Mouse (Mus musculus) heart, adult 2 months (tissue): ENCODE measurements at regions not wholly inside any gene's neighbourhood (a gene's known extent, or its start where the extent isn't known, plus 50 kb on each side); places are given as distances from the start of the nearest gene placed in this dataset.

Experiments
- DNase-seq, 2 experiments: peaks; one replicate each; pipeline ENCODE4 v3.0.0; 2021
- H3K27ac ChIP-seq: fragments of 200-600 bp; 2 replicates; pipeline ENCODE4 v1.8.1; 2022
- H3K27me3 ChIP-seq: fragments of 200-500 bp; 2 replicates; pipeline ENCODE4 v1.6.1; 2012; ENCODE audit warnings: mild to moderate bottlenecking, low read length, inconsistent platforms, mixed read lengths; ENCODE audit not compliant: control insufficient read depth, insufficient read depth
- H3K36me3 ChIP-seq: fragments of 200-500 bp; 2 replicates; pipeline ENCODE4 v1.6.1; 2012; ENCODE audit warnings: low read length, inconsistent platforms; ENCODE audit not compliant: control insufficient read depth, insufficient read depth
- H3K4me1 ChIP-seq: fragments of 200-500 bp; 2 replicates; pipeline ENCODE4 v1.6.1; 2011; ENCODE audit warnings: low read length; ENCODE audit not compliant: control insufficient read depth, insufficient read depth
- H3K4me3 ChIP-seq: fragments of 200-600 bp; 2 replicates; pipeline ENCODE4 v1.8.1; 2022
- H3K79me2 ChIP-seq: fragments of 200-500 bp; replicated peaks from 2 replicates; pipeline ENCODE4 v1.6.1; 2012; ENCODE audit warnings: mild to moderate bottlenecking, inconsistent platforms, low read length, moderate library complexity, mixed read lengths; ENCODE audit not compliant: control insufficient read depth, insufficient read depth
- H3K9ac ChIP-seq: fragments of 200-500 bp; 2 replicates; pipeline ENCODE4 v1.6.1; 2012; ENCODE audit warnings: low read depth, mild to moderate bottlenecking, control low read depth, inconsistent platforms, low read length, mixed read lengths
- CTCF ChIP-seq: fragments of 200-600 bp; IDR thresholded peaks from 2 replicates; pipeline ENCODE4 v1.8.1; 2022; ENCODE audit warnings: antibody characterized with exemption, mild to moderate bottlenecking, moderate library complexity
- EP300 ChIP-seq: fragments of 200-500 bp; IDR thresholded peaks from 2 replicates; pipeline ENCODE4 v1.6.1; 2011; ENCODE audit warnings: low read depth, low read length, control low read depth; ENCODE audit not compliant: insufficient read depth
- POLR2A ChIP-seq: fragments of 200-500 bp; IDR thresholded peaks from 2 replicates; pipeline ENCODE4 v1.6.1; 2011; ENCODE audit warnings: mild to moderate bottlenecking, low read depth, low read length, control low read depth; ENCODE audit not compliant: insufficient read depth
- WGBS: fragments of 180-500 bp; shearing (Covaris S2); methylation state at CpG from one replicate; pipeline ENCODE4 v1.1.7; 2018; 5-methylcytosine and 5-hydroxymethylcytosine counted together
- intact Hi-C: fragments of 180-260 bp; cut with DNase I; formaldehyde crosslinking; loops from one replicate; pipeline ENCODE4 v1.15.1; 2025

- no peak overlapping the region for H3K9ac ChIP-seq
- H3K27ac ChIP-seq: no peak overlapping the region
- intact Hi-C loops: no loop called here
- no peaks in the 10 kb centered on the region for H3K36me3 ChIP-seq
- H3K4me3 ChIP-seq: no peak overlapping the region
- H3K4me1 ChIP-seq: no peaks in the 10 kb centered on the region
- no peaks in the 10 kb centered on the region for H3K27me3 ChIP-seq
- TF ChIP-seq POLR2A (no peak), CTCF (no peak), EP300 (no peak)
- 79% methylated on average over 6 of the region's 6 CpGs for WGBS
- no peaks in the 10 kb centered on the region for H3K79me2 ChIP-seq
- no peak for DNase-seq
Observed at GRCm38 (mm10) chr8:46391678-46392077, 79.2 kb upstream of the Acsl1 start.

GRCm38 (mm10) chr8:46393296-46393695 lies 77.5 kb upstream of the Acsl1 start:
- Histone ChIP-seq H3K27me3 (no peaks in the 10 kb centered on the region), H3K9ac (no peak overlapping the region), H3K79me2 (no peaks in the 10 kb centered on the region), H3K4me3 (no peak overlapping the region), H3K36me3 (no peaks in the 10 kb centered on the region), H3K4me1 (no peaks in the 10 kb centered on the region), H3K27ac (no peak overlapping the region)
- DNase-seq: no peak
- TF ChIP-seq EP300 (no peak), POLR2A (no peak), CTCF (no peak)
- intact Hi-C loops: no loop called here
- 89% methylated on average over 5 of the region's 5 CpGs for WGBS

- H3K4me1 ChIP-seq: no peaks in the 10 kb centered on the region
- TF ChIP-seq POLR2A (no peak), CTCF (no peak), EP300 (no peak)
- no peaks in the 10 kb centered on the region for H3K79me2 ChIP-seq
- intact Hi-C loops: no loop called here
- 74% methylated on average over 5 of the region's 5 CpGs for WGBS
- H3K9ac ChIP-seq: no peak overlapping the region
- DNase-seq: no peak
- H3K27me3 ChIP-seq: no peaks in the 10 kb centered on the region
- H3K4me3 ChIP-seq: no peak overlapping the region
- no peaks in the 10 kb centered on the region for H3K36me3 ChIP-seq
- no peak overlapping the region for H3K27ac ChIP-seq
Observed at GRCm38 (mm10) chr8:46394750-46395149, 76.1 kb upstream of the Acsl1 start.

GRCm38 (mm10) chr8:46395348-46395747 lies 75.5 kb upstream of the Acsl1 start:
- 82% methylated on average over 1 of the region's 1 CpGs for WGBS
- H3K9ac ChIP-seq: no peak overlapping the region
- no peak overlapping the region for H3K4me3 ChIP-seq
- TF ChIP-seq CTCF (no peak), EP300 (no peak), POLR2A (no peak)
- no peaks in the 10 kb centered on the region for H3K79me2 ChIP-seq
- DNase-seq: no peak
- no peaks in the 10 kb centered on the region for H3K27me3 ChIP-seq
- no peak overlapping the region for H3K27ac ChIP-seq
- no peaks in the 10 kb centered on the region for H3K36me3 ChIP-seq
- no peaks in the 10 kb centered on the region for H3K4me1 ChIP-seq
- intact Hi-C loops: no loop called here

- 36% methylated on average over 2 of the region's 2 CpGs for WGBS
Observed at GRCm38 (mm10) chr8:46397081-46397480, 73.8 kb upstream of the Acsl1 start.

GRCm38 (mm10) chr8:46397777-46398176 lies 73.1 kb upstream of the Acsl1 start:
- 82% methylated on average over 8 of the region's 8 CpGs for WGBS
- Histone ChIP-seq H3K27me3 (no peaks in the 10 kb centered on the region), H3K4me1 (no peaks in the 10 kb centered on the region), H3K79me2 (no peaks in the 10 kb centered on the region), H3K27ac (no peak overlapping the region), H3K4me3 (no peak overlapping the region), H3K36me3 (no peaks in the 10 kb centered on the region), H3K9ac (no peak overlapping the region)
- TF ChIP-seq CTCF: no peak
- no peak for TF ChIP-seq EP300
- no peak for TF ChIP-seq POLR2A
- DNase-seq: no peak
- intact Hi-C loops: no loop called here

More at GRCm38 (mm10) chr8:46397081-46397480, 73.8 kb upstream of the Acsl1 start:
- H3K4me1 ChIP-seq: no peaks in the 10 kb centered on the region
- H3K36me3 ChIP-seq: no peaks in the 10 kb centered on the region
- intact Hi-C loops: no loop called here
- no peaks in the 10 kb centered on the region for H3K27me3 ChIP-seq
- no peaks in the 10 kb centered on the region for H3K79me2 ChIP-seq
- no peak overlapping the region for H3K9ac ChIP-seq
- H3K27ac ChIP-seq: no peak overlapping the region
- TF ChIP-seq POLR2A: no peak
- no peak for TF ChIP-seq CTCF
- TF ChIP-seq EP300: no peak
- no peak for DNase-seq
- H3K4me3 ChIP-seq: no peak overlapping the region
